Mouse (Mus musculus) heart, adult 2 months (tissue): ENCODE measurements around the gene Bsg.

Experiments
- CTCF ChIP-seq: fragments of 200-600 bp; IDR thresholded peaks from 2 replicates; pipeline ENCODE4 v1.8.1; 2022; ENCODE audit warnings: antibody characterized with exemption, mild to moderate bottlenecking, moderate library complexity
- EP300 ChIP-seq: fragments of 200-500 bp; IDR thresholded peaks from 2 replicates; pipeline ENCODE4 v1.6.1; 2011; ENCODE audit warnings: low read depth, low read length, control low read depth; ENCODE audit not compliant: insufficient read depth
- POLR2A ChIP-seq: fragments of 200-500 bp; IDR thresholded peaks from 2 replicates; pipeline ENCODE4 v1.6.1; 2011; ENCODE audit warnings: mild to moderate bottlenecking, low read depth, low read length, control low read depth; ENCODE audit not compliant: insufficient read depth

- TF ChIP-seq CTCF, result no peak
- TF ChIP-seq EP300, result peak; percentile 87
- TF ChIP-seq POLR2A, result peak; percentile 30; the same call in 1 of the 2 replicates
Observed at GRCm38 (mm10) chr10:79683726-79684640, 20.3 kb upstream of the Bsg start.
